Mouse (Mus musculus): ENCODE data around the gene Immp2l. TPM values are rescaled to one million over a fixed set of nuclear protein-coding genes. Genes with fewer than 3 reads are reported as not detected.

The Immp2l gene
- polyA plus RNA-seq, 1 experiment: 9.6 TPM

DNA sequence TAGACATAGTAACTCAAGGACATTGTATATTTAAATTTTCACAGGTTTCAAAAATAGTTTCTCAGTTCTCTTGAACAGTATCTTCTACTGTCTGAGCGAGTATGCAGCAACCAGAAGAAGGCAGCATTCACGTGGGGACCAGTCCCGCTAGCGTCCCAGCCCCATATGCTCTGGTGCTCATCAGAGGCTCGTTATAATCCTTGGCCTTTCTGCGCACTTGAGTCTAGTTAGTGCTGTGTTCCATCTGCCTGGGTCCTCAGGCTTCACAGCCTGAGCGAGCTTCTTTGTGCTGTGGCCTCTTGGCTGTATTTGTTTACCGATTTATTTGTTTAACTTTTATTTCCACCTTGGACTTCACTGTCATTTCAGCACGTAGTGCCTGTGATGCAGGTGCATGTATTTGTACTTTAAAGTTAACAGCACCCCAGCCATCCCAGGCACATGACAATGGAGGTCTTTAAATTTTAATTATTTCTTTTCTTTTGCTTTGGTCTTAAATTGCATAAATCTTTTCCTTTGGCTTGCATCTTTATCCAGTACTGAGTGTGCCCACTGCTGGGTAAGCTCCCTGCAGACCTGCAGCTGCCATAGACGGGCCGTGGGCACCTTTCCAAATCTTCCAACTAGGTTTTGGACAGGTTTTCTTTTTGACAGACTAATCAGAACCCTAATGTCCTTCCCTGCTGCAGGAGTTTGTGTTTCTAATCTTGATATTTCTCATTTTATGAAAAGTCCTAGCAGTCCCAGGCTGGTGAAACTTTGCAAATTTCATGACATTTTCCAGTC, 30.3 kb downstream of the Immp2l start:
- H3K4me3 ChIP-seq: no peak overlapping the region
- H3K79me2 ChIP-seq (ENCODE audit: control insufficient read depth, insufficient read depth): no peaks in the 10 kb centered on the region
- no peak overlapping the region for H3K4me2 ChIP-seq (ENCODE audit: low read depth)
- no peak overlapping the region for H3ac ChIP-seq (ENCODE audit: control insufficient read depth, insufficient read length)
- no peaks in the 10 kb centered on the region for H3K27me3 ChIP-seq (ENCODE audit: control insufficient read depth, insufficient read depth, insufficient read length)
- no peak for TF ChIP-seq SRF (IDR thresholded peaks at IDR 0.05; ENCODE audit: control insufficient read depth, insufficient read length, low read depth)
- no peaks in the 10 kb centered on the region for H3K36me3 ChIP-seq (ENCODE audit: control insufficient read depth, insufficient read depth)

DNA sequence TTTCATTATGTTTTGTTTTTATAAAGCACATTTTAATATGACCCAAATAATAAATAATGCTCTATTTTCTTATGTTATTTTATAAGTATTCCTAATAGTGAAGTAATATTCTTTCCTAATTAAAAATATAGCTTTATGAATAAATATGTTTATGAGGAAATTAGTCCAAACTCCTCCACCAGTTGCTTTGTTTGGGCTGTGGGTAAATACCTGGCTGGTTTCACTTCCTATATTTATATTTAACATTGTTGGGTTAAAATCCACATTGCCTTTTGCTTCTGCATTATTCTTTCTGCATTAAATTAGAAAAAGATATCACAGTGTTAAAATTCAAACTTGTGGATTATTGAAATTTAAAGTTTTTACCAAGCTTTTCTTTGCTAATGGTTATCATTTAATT, 32.1 kb downstream of the Immp2l start:
- no peak for TF ChIP-seq USF1 (IDR thresholded peaks at IDR 0.05; ENCODE audit: low read depth)
- no peak for TF ChIP-seq SRF (IDR thresholded peaks at IDR 0.05; ENCODE audit: control insufficient read depth, insufficient read length, low read depth)
- no peak for TF ChIP-seq POLR2A (IDR thresholded peaks at IDR 0.05; ENCODE audit: insufficient read length, low read depth)
- no peak for TF ChIP-seq E2F4 (IDR thresholded peaks at IDR 0.05; ENCODE audit: insufficient read depth)
- TF ChIP-seq CEBPB (IDR thresholded peaks at IDR 0.05; ENCODE audit: insufficient read depth, poor library complexity, severe bottlenecking): no peak
- no peak for TF ChIP-seq POLR2AphosphoS2 (IDR thresholded peaks at IDR 0.05; ENCODE audit: insufficient read length, low read depth)
- H3K4me3 ChIP-seq: no peak overlapping the region

GRCm38 (mm10) chr12:41063281-41063680, 39.4 kb downstream of the Immp2l start:
- H3K4me2 ChIP-seq (ENCODE audit: low read depth): no peak overlapping the region
- no peaks in the 10 kb centered on the region for H3K36me3 ChIP-seq (ENCODE audit: control insufficient read depth, insufficient read depth)
- H3K27me3 ChIP-seq (ENCODE audit: control insufficient read depth, insufficient read depth, insufficient read length): no peaks in the 10 kb centered on the region
- H3K79me2 ChIP-seq (ENCODE audit: control insufficient read depth, insufficient read depth): no peaks in the 10 kb centered on the region
- no peak overlapping the region for H3ac ChIP-seq (ENCODE audit: control insufficient read depth, insufficient read length)
- TF ChIP-seq CEBPB (IDR thresholded peaks at IDR 0.05; ENCODE audit: insufficient read depth, poor library complexity, severe bottlenecking) (no peak), TCF12 (IDR thresholded peaks at IDR 0.05; ENCODE audit: insufficient read depth, poor library complexity, severe bottlenecking) (no peak), MYOG (IDR thresholded peaks at IDR 0.05; ENCODE audit: control insufficient read depth in 1 of 3, insufficient read depth in 1 of 3, insufficient read length in 2 of 3, low read depth in 2 of 3) (no peak), MYOD1 (IDR thresholded peaks at IDR 0.05; ENCODE audit: control insufficient read depth in 1 of 3, insufficient read length in 2 of 3, low read depth in 2 of 3) (no peak), POLR2A (IDR thresholded peaks at IDR 0.05; ENCODE audit: insufficient read length, low read depth) (no peak)
- H3K4me3 ChIP-seq: no peak overlapping the region

More for the DNA sequence above, 32.1 kb downstream of the Immp2l start:
- H3K27me3 ChIP-seq (ENCODE audit: control insufficient read depth, insufficient read depth, insufficient read length): no peaks in the 10 kb centered on the region
- no peaks in the 10 kb centered on the region for H3K36me3 ChIP-seq (ENCODE audit: control insufficient read depth, insufficient read depth)
- no peaks in the 10 kb centered on the region for H3K79me2 ChIP-seq (ENCODE audit: control insufficient read depth, insufficient read depth)
- no peak overlapping the region for H3K4me2 ChIP-seq (ENCODE audit: low read depth)
- H3ac ChIP-seq (ENCODE audit: control insufficient read depth, insufficient read length): no peak overlapping the region

DNA sequence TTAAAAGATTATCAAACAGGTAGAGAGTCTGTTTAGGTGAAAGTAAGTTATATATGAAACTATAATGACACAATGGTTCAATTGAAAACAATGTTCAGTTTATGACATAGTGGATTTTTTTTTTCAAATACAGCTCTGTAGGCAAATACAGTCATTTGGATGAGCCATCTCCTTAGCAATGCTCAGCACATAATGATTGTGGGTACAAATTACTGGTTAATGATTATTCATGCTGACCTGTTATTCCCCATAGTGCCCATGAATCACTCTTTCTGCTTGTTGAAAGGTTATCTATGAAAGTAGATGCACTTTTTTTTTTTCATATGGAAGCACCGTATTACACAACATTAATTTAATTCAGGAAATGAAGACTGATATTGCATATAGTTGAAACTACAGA, 58.0 kb downstream of the Immp2l start:
- Histone ChIP-seq H3ac (ENCODE audit: control insufficient read depth, insufficient read length) (no peak overlapping the region), H3K79me2 (ENCODE audit: control insufficient read depth, insufficient read depth) (no peaks in the 10 kb centered on the region), H3K4me3 (no peak overlapping the region), H3K27me3 (ENCODE audit: control insufficient read depth, insufficient read depth, insufficient read length) (no peaks in the 10 kb centered on the region), H3K36me3 (ENCODE audit: control insufficient read depth, insufficient read depth) (no peaks in the 10 kb centered on the region), H3K4me2 (ENCODE audit: low read depth) (no peak overlapping the region)
- TF ChIP-seq REST (IDR thresholded peaks at IDR 0.05; ENCODE audit: insufficient read depth, insufficient read length) (no peak), TCF3 (IDR thresholded peaks at IDR 0.05; ENCODE audit: insufficient read length, low read depth) (no peak), CEBPB (IDR thresholded peaks at IDR 0.05; ENCODE audit: insufficient read depth, poor library complexity, severe bottlenecking) (no peak), MAX (IDR thresholded peaks at IDR 0.05; ENCODE audit: low read depth) (no peak), SRF (IDR thresholded peaks at IDR 0.05; ENCODE audit: control insufficient read depth, insufficient read length, low read depth) (no peak), MYOD1 (IDR thresholded peaks at IDR 0.05; ENCODE audit: control insufficient read depth in 1 of 3, insufficient read length in 2 of 3, low read depth in 2 of 3) (no peak), POLR2AphosphoS2 (IDR thresholded peaks at IDR 0.05; ENCODE audit: insufficient read length, low read depth) (no peak), E2F4 (IDR thresholded peaks at IDR 0.05; ENCODE audit: insufficient read depth) (no peak), POLR2A (IDR thresholded peaks at IDR 0.05; ENCODE audit: insufficient read length, low read depth) (no peak)

DNA sequence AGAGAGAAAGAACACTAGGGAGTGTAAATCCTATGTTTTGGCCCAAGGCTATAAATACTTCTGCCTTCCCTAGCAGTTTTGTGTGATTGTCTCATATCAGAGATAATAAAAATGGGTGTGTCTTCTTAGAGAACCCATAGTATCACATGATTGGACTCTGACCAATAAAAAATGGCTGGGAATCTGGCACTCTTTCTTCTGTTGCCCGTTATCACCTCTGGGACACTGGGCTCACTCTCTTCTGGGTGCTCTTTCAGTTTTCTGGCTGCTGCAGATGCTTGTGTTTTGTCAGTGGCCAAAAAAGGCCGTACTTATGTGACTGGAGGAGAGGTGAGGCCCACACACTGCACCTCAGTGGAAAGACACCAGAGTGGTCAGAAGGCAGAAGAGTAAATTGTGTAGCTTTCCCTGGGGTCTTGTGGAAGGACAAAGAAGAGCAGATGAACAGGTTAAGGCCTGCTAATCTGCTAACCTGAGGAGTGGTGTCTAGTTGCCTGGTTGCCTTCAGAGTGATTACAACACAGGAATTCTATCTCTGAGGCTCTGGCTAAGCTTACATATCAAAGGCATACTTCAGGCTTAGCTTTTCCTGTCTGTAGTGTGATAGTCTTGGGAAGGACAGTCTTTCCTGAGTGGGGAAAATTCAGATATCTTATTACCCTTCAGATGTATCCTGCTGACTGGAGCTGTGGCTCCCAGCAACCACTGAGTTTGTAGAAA, 60.6 kb downstream of the Immp2l start:
- no peak overlapping the region for H3ac ChIP-seq (ENCODE audit: control insufficient read depth, insufficient read length)
- H3K4me2 ChIP-seq (ENCODE audit: low read depth): no peak overlapping the region
- TF ChIP-seq USF1 (IDR thresholded peaks at IDR 0.05; ENCODE audit: low read depth) (peak; percentile 32), SRF (IDR thresholded peaks at IDR 0.05; ENCODE audit: control insufficient read depth, insufficient read length, low read depth) (no peak)
- H3K4me3 ChIP-seq: no peak overlapping the region
- no peaks in the 10 kb centered on the region for H3K79me2 ChIP-seq (ENCODE audit: control insufficient read depth, insufficient read depth)
- H3K27me3 ChIP-seq (ENCODE audit: control insufficient read depth, insufficient read depth, insufficient read length): no peaks in the 10 kb centered on the region
- H3K36me3 ChIP-seq (ENCODE audit: control insufficient read depth, insufficient read depth): no peaks in the 10 kb centered on the region

All from myocyte (in vitro differentiated cells).